Mouse (Mus musculus): ENCODE data around the gene Gfpt1.

The Gfpt1 gene

GRCm38 (mm10) chr6:87101955-87102353 is 59.3 kb downstream of the Gfpt1 start:
- peak in 1 of 2 experiments; percentile 15 for DNase-seq

- peak in 1 of 2 experiments; percentile 43 for DNase-seq
Measured at GRCm38 (mm10) chr6:87102421-87102911, 59.8 kb downstream of the Gfpt1 start.

GRCm38 (mm10) chr6:87103314-87103713 is 60.7 kb downstream of the Gfpt1 start:
- DNase-seq, result no peak

- DNase-seq, result no peak
Measured at GRCm38 (mm10) chr6:87104123-87104796, 61.6 kb downstream of the Gfpt1 start, which contains the start of gene D6Ertd527e. Gene D6Ertd527e, plus strand, starts transcription at chr6:87104746.

- no peak for DNase-seq
Measured at GRCm38 (mm10) chr6:87111493-87111892, 68.8 kb downstream of the Gfpt1 start.

GRCm38 (mm10) chr6:87112125-87112524 is 69.5 kb downstream of the Gfpt1 start:
- no peak for DNase-seq

- no peak for DNase-seq
Measured at GRCm38 (mm10) chr6:87115981-87116380, 73.3 kb downstream of the Gfpt1 start.

- DNase-seq, result no peak
Measured at GRCm38 (mm10) chr6:87116596-87116995, 74.0 kb downstream of the Gfpt1 start.

- DNase-seq, result peak; percentile 33 to 68
Measured at GRCm38 (mm10) chr6:87119066-87119837, 76.6 kb downstream of the Gfpt1 start.

- no peak for DNase-seq
Measured at GRCm38 (mm10) chr6:87119975-87120374, 77.3 kb downstream of the Gfpt1 start.

- DNase-seq, result no peak
Measured at GRCm38 (mm10) chr6:87120661-87121060, 78.0 kb downstream of the Gfpt1 start.

GRCm38 (mm10) chr6:87121961-87122360 is 79.3 kb downstream of the Gfpt1 start:
- no peak for DNase-seq

- DNase-seq, result no peak
Measured at GRCm38 (mm10) chr6:87123406-87123805, 80.8 kb downstream of the Gfpt1 start.

GRCm38 (mm10) chr6:87123973-87124372 is 81.3 kb downstream of the Gfpt1 start:
- no peak for DNase-seq

GRCm38 (mm10) chr6:87127049-87127753 is 84.6 kb downstream of the Gfpt1 start:
- DNase-seq, result peak in 1 of 2 experiments; percentile 41

GRCm38 (mm10) chr6:87129861-87130260 is 87.2 kb downstream of the Gfpt1 start:
- peak in 1 of 2 experiments; percentile 24 for DNase-seq

GRCm38 (mm10) chr6:87130628-87131027 is 88.0 kb downstream of the Gfpt1 start:
- no peak for DNase-seq

GRCm38 (mm10) chr6:87131078-87131477 is 88.4 kb downstream of the Gfpt1 start:
- DNase-seq, result no peak

- no peak for DNase-seq
Measured at GRCm38 (mm10) chr6:87133520-87133919, 90.9 kb downstream of the Gfpt1 start.

- DNase-seq, result no peak
Measured at GRCm38 (mm10) chr6:87133966-87134546, 91.4 kb downstream of the Gfpt1 start.

- no peak for DNase-seq
Measured at GRCm38 (mm10) chr6:87138479-87138878, 95.8 kb downstream of the Gfpt1 start.

GRCm38 (mm10) chr6:87139796-87140553 is 97.3 kb downstream of the Gfpt1 start:
- no peak for DNase-seq
